Mouse (Mus musculus): ENCODE results near the gene Hoxb5. TPM values are rescaled to one million over a fixed set of nuclear protein-coding genes. Genes with fewer than 3 reads are reported as not detected.

Hoxb5 gene
- polyA plus RNA-seq, 1 experiment = not detected

DNA sequence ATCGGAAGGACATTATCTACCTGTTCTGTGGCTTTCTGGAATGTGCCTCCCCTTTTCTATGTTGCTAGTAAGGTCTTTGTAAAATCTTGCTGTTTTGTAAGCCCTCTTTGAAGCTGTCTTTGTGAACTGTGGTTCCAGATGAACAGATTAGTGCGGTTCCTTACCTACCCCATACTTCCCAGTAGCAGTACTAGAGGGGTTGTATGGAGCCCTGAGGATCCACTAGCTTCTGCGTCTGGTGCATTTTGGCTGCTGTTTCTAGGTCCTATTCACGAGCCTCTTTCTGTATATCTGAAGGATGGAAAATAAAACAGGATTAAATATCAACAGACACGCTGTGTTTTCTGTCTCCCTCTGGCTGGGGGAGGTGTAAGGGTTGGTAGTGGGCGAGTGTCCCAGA is 13.3 kb upstream of the Hoxb5 start:
- H3K27me3 ChIP-seq (ENCODE audit: control insufficient read depth, insufficient read depth, low read length, poor library complexity, severe bottlenecking) = peaks cover 68% of the 10 kb centered on the region
- H3K4me3 ChIP-seq (ENCODE audit: low read depth, low read length) = no peak overlapping the region
- H3K27ac ChIP-seq (ENCODE audit: insufficient read depth, low read length) = no peak overlapping the region
- TF ChIP-seq EP300 (IDR thresholded peaks at IDR 0.05; ENCODE audit: insufficient read depth, low read depth, low read length) (no peak), CTCF (IDR thresholded peaks at IDR 0.05; ENCODE audit: low read depth, low read length) (no peak), POLR2A (IDR thresholded peaks at IDR 0.05; ENCODE audit: insufficient read depth, low read length) (no peak)
- H3K9ac ChIP-seq (ENCODE audit: low read depth, poor library complexity, severe bottlenecking) = no peak overlapping the region
- no peaks in the 10 kb centered on the region for H3K9me3 ChIP-seq (replicated peaks; ENCODE audit: control insufficient read depth, insufficient read depth, low read length, poor library complexity, severe bottlenecking)
- H3K36me3 ChIP-seq (ENCODE audit: control insufficient read depth, insufficient read depth, low read length, poor library complexity, severe bottlenecking) = no peaks in the 10 kb centered on the region
- no peaks in the 10 kb centered on the region for H3K4me1 ChIP-seq (ENCODE audit: control insufficient read depth, insufficient read depth, low read length)

- Histone ChIP-seq H3K9me3 (replicated peaks; ENCODE audit: control insufficient read depth, insufficient read depth, low read length, poor library complexity, severe bottlenecking) (no peaks in the 10 kb centered on the region), H3K27me3 (ENCODE audit: control insufficient read depth, insufficient read depth, low read length, poor library complexity, severe bottlenecking) (peaks cover 76% of the 10 kb centered on the region), H3K4me1 (ENCODE audit: control insufficient read depth, insufficient read depth, low read length) (no peaks in the 10 kb centered on the region), H3K4me3 (ENCODE audit: low read depth, low read length) (no peak overlapping the region), H3K27ac (ENCODE audit: insufficient read depth, low read length) (no peak overlapping the region), H3K9ac (ENCODE audit: low read depth, poor library complexity, severe bottlenecking) (no peak overlapping the region), H3K36me3 (ENCODE audit: control insufficient read depth, insufficient read depth, low read length, poor library complexity, severe bottlenecking) (no peaks in the 10 kb centered on the region)
- TF ChIP-seq EP300 (IDR thresholded peaks at IDR 0.05; ENCODE audit: insufficient read depth, low read depth, low read length) (no peak), CTCF (IDR thresholded peaks at IDR 0.05; ENCODE audit: low read depth, low read length) (no peak), POLR2A (IDR thresholded peaks at IDR 0.05; ENCODE audit: insufficient read depth, low read length) (no peak)
Measured at GRCm38 (mm10) chr11:96290705-96291355, 12.3 kb upstream of the Hoxb5 start.

DNA sequence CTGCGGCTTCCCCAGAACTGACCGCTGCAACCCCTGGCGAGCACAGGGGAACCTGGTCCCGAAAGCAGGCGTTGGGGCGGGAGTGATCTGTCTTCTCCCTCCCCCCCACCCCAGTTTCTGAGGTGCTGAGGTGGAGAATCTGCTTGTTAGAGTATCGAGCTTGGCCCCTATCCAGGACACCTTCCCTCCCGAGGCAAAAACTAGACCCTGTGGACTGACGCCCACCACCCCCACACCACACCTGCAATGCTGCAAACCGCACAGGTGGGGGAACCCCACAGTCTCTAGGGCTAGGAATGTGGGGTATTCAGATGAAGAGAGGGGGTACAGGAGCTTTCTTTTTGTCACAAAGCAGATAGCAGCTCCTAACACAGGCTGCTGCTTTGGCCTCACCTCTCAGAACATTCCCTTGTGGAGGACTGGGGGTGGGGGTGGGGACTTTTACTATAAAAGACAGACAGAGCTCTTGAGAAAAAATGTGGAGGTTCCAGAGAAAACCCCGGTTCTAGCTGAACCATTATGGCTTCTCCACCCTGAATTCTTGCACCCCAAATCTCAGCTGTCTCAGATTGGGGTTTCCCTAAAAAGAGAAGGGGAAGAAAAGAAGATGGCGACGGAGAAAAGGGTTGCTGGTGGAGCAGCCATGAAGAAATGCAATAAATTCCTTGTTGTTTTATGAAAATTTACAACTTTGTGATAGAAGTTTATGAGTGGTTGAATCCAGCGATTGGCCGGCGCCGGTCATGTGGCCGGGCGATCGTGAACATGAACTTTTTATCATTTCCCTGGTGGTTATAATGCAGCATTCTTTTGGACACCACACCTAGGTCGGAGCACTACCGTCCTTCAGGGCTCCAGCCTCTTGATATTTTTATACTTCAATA is 11.2 kb upstream of the Hoxb5 start, which contains the start of gene Hoxb6:
Hoxb6 (plus strand) TSS at position 796 of the 884 bp plus-strand sequence.
- Histone ChIP-seq H3K9ac (ENCODE audit: low read depth, poor library complexity, severe bottlenecking) (no peak within 1 kb of the TSS), H3K4me1 (ENCODE audit: control insufficient read depth, insufficient read depth, low read length) (no peaks in the 10 kb centered on the region), H3K27ac (ENCODE audit: insufficient read depth, low read length) (no peak within 1 kb of the TSS), H3K4me3 (ENCODE audit: low read depth, low read length) (no peak within 1 kb of the TSS), H3K36me3 (ENCODE audit: control insufficient read depth, insufficient read depth, low read length, poor library complexity, severe bottlenecking) (no peaks in the 10 kb centered on the region), H3K9me3 (replicated peaks; ENCODE audit: control insufficient read depth, insufficient read depth, low read length, poor library complexity, severe bottlenecking) (no peaks in the 10 kb centered on the region), H3K27me3 (ENCODE audit: control insufficient read depth, insufficient read depth, low read length, poor library complexity, severe bottlenecking) (peaks cover 75% of the 10 kb centered on the region)
- TF ChIP-seq CTCF (IDR thresholded peaks at IDR 0.05; ENCODE audit: low read depth, low read length) = no peak
- TF ChIP-seq EP300 (IDR thresholded peaks at IDR 0.05; ENCODE audit: insufficient read depth, low read depth, low read length) = no peak
- no peak for TF ChIP-seq POLR2A (IDR thresholded peaks at IDR 0.05; ENCODE audit: insufficient read depth, low read length)

DNA sequence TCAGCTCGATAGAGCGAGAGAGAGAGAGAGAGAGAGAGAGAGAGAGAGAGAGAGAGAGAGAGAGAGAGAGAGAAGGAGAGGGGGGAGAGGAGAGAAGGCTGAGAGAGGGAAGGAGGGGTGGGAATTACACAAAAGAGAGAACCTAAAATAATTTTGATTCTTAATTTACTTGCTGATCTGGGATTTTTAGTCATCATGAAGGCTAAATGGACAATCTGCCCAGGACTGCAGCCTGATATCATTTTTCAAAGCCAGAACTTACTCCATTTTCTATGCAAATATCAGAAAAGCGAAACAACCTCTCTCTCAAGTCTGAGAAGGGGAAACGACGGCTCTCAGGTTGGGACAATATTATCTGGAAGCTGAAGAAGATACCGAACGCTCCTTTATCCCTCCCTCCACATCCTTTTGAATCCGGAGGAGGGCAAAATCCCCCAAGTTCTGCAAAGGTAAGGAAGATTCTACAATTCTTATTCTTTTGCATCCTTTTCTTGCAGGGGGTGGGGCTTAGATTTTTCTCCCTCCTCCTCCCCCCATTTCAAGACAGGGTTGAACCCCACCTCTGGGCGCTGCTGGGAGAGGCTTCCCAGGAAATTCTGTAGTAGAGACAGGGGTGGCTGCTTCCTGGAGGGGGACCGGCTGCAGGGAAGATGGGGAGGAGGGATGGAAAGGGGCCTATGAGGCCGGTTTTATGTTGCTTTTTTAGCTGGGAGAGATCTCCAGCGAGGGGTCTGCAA is 10.4 kb upstream of the Hoxb5 start:
- no peak overlapping the region for H3K27ac ChIP-seq (ENCODE audit: insufficient read depth, low read length)
- no peak overlapping the region for H3K9ac ChIP-seq (ENCODE audit: low read depth, poor library complexity, severe bottlenecking)
- no peaks in the 10 kb centered on the region for H3K4me1 ChIP-seq (ENCODE audit: control insufficient read depth, insufficient read depth, low read length)
- H3K9me3 ChIP-seq (replicated peaks; ENCODE audit: control insufficient read depth, insufficient read depth, low read length, poor library complexity, severe bottlenecking) = no peaks in the 10 kb centered on the region
- no peaks in the 10 kb centered on the region for H3K36me3 ChIP-seq (ENCODE audit: control insufficient read depth, insufficient read depth, low read length, poor library complexity, severe bottlenecking)
- peaks cover 74% of the 10 kb centered on the region for H3K27me3 ChIP-seq (ENCODE audit: control insufficient read depth, insufficient read depth, low read length, poor library complexity, severe bottlenecking)
- no peak overlapping the region for H3K4me3 ChIP-seq (ENCODE audit: low read depth, low read length)
- no peak for TF ChIP-seq CTCF (IDR thresholded peaks at IDR 0.05; ENCODE audit: low read depth, low read length)
- TF ChIP-seq POLR2A (IDR thresholded peaks at IDR 0.05; ENCODE audit: insufficient read depth, low read length) = no peak
- TF ChIP-seq EP300 (IDR thresholded peaks at IDR 0.05; ENCODE audit: insufficient read depth, low read depth, low read length) = no peak

DNA sequence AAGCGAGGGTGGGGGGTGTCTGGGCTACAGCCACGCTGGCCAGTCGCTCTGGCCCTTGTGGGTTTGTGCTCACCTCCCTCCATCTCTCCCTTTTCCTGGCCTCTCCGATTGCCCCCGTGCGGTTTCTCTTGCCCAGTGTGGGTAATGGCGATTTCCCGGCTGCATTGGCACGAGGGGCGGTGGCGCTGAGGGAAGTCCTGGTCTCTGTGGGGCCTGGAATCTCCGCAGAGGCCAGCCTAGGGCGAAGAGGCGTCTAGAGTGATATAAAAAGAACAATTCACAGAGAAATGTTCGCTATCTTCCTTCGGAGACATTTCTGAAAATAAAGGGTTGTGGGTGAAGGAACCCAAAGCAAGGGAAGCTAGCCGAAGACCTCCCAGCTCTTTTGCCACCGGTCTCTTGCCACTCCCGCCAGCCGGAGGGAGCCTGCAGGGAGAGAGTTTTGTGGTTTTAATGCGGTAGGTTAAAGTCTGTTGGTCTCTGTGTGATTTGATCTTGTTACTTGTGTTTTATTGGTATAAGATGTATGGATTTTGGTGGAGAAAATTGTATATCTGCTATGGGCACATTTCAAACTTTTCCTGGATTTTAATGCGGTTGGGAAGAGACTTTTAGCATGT is 9.7 kb upstream of the Hoxb5 start:
- H3K27ac ChIP-seq (ENCODE audit: insufficient read depth, low read length) = no peak overlapping the region
- peaks cover 73% of the 10 kb centered on the region for H3K27me3 ChIP-seq (ENCODE audit: control insufficient read depth, insufficient read depth, low read length, poor library complexity, severe bottlenecking)
- H3K9me3 ChIP-seq (replicated peaks; ENCODE audit: control insufficient read depth, insufficient read depth, low read length, poor library complexity, severe bottlenecking) = no peaks in the 10 kb centered on the region
- no peaks in the 10 kb centered on the region for H3K4me1 ChIP-seq (ENCODE audit: control insufficient read depth, insufficient read depth, low read length)
- no peak overlapping the region for H3K9ac ChIP-seq (ENCODE audit: low read depth, poor library complexity, severe bottlenecking)
- H3K36me3 ChIP-seq (ENCODE audit: control insufficient read depth, insufficient read depth, low read length, poor library complexity, severe bottlenecking) = no peaks in the 10 kb centered on the region
- TF ChIP-seq CTCF (IDR thresholded peaks at IDR 0.05; ENCODE audit: low read depth, low read length) = no peak
- TF ChIP-seq POLR2A (IDR thresholded peaks at IDR 0.05; ENCODE audit: insufficient read depth, low read length) = no peak
- no peak for TF ChIP-seq EP300 (IDR thresholded peaks at IDR 0.05; ENCODE audit: insufficient read depth, low read depth, low read length)
- H3K4me3 ChIP-seq (ENCODE audit: low read depth, low read length) = no peak overlapping the region
